Mouse (Mus musculus) ES-Bruce4 (cell line): ENCODE data around the gene A730061H03Rik. TPM values are rescaled to one million over a fixed set of nuclear protein-coding genes. Genes with fewer than 3 reads are reported as not detected.

Source experiments
- H3K27ac ChIP-seq: 2 replicates; pipeline ENCODE4 v1.5.1; 2012; ENCODE audit warnings: low read length, inconsistent platforms; ENCODE audit not compliant: insufficient read depth
- H3K27me3 ChIP-seq: 2 replicates; pipeline ENCODE4 v1.6.1; 2012; ENCODE audit warnings: mild to moderate bottlenecking, low read length, inconsistent platforms; ENCODE audit not compliant: control insufficient read depth, poor library complexity, insufficient read depth, severe bottlenecking
- H3K36me3 ChIP-seq: 2 replicates; pipeline ENCODE4 v1.6.1; 2012; ENCODE audit warnings: inconsistent platforms, mild to moderate bottlenecking, low read length, moderate library complexity; ENCODE audit not compliant: control insufficient read depth, poor library complexity, insufficient read depth, severe bottlenecking
- H3K4me1 ChIP-seq: one replicate; pipeline ENCODE4 v1.8.1; 2011; ENCODE audit warnings: low read length; ENCODE audit not compliant: control insufficient read depth, insufficient read depth
- H3K4me3 ChIP-seq: 2 replicates; pipeline ENCODE4 v1.5.1; 2011; ENCODE audit warnings: low read depth, mild to moderate bottlenecking, low read length
- H3K9ac ChIP-seq: 2 replicates; pipeline ENCODE4 v1.6.1; 2012; ENCODE audit warnings: low read depth, mild to moderate bottlenecking, inconsistent platforms; ENCODE audit not compliant: poor library complexity, severe bottlenecking
- H3K9me3 ChIP-seq: replicated peaks from 2 replicates; pipeline ENCODE4 v1.6.1; 2012; ENCODE audit warnings: mild to moderate bottlenecking, low read length, inconsistent platforms; ENCODE audit not compliant: control insufficient read depth, poor library complexity, insufficient read depth, severe bottlenecking
- CTCF ChIP-seq: IDR thresholded peaks from one replicate; pipeline ENCODE4 v1.8.1; 2011; ENCODE audit warnings: low read depth, low read length
- EP300 ChIP-seq: IDR thresholded peaks from 2 replicates; pipeline ENCODE4 v1.6.1; 2011; ENCODE audit warnings: low read depth, low read length; ENCODE audit not compliant: insufficient read depth
- POLR2A ChIP-seq: IDR thresholded peaks from one replicate; pipeline ENCODE4 v1.8.1; 2011; ENCODE audit warnings: low read length; ENCODE audit not compliant: insufficient read depth
- polyA plus RNA-seq: library from polyadenylated mRNA; stranded (reverse); fragments of >200 nt; gene quantifications from 2 replicates; pipeline ENCODE4 v1.2.4, GENCODE M21; 2011; ENCODE audit warnings: low read depth; ENCODE audit not compliant: missing spikeins, insufficient read depth, insufficient read length

Gene A730061H03Rik
- polyA plus RNA-seq, 1 experiment, result not detected

GRCm38 (mm10) chr14:55519604-55520003 is 40.6 kb downstream of the A730061H03Rik start:
- H3K9ac ChIP-seq, result no peak overlapping the region
- no peaks in the 10 kb centered on the region for H3K36me3 ChIP-seq
- TF ChIP-seq EP300, result no peak
- TF ChIP-seq CTCF, result no peak
- no peak for TF ChIP-seq POLR2A
- H3K4me3 ChIP-seq, result no peak overlapping the region
- no peaks in the 10 kb centered on the region for H3K27me3 ChIP-seq
- no peak overlapping the region for H3K27ac ChIP-seq
- no peaks in the 10 kb centered on the region for H3K9me3 ChIP-seq
- H3K4me1 ChIP-seq, result no peaks in the 10 kb centered on the region

DNA sequence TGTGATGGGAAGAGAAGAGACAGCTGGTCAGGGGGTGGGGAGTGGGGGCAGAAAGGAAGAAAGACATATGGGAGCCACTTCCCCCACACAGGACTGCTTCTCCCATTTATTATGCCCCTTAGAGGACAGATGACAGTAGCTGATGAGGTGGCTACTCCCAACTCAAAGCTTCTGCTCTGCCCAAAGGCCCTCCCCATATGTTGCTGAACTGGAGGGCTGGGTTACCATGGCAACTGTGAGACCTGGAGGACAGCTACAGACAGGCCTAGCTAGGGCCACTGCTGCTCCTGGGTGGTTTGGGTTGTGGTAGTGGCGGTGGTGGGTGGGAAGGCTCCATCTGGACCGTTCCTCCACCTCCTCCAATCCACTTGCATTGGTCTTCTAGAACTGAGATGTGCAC is 41.3 kb downstream of the A730061H03Rik start:
- Histone ChIP-seq H3K4me1 (no peaks in the 10 kb centered on the region), H3K27me3 (no peaks in the 10 kb centered on the region), H3K36me3 (no peaks in the 10 kb centered on the region), H3K27ac (no peak overlapping the region), H3K9me3 (no peaks in the 10 kb centered on the region), H3K9ac (no peak overlapping the region), H3K4me3 (no peak overlapping the region)
- TF ChIP-seq EP300, result no peak
- TF ChIP-seq CTCF, result no peak
- no peak for TF ChIP-seq POLR2A

DNA sequence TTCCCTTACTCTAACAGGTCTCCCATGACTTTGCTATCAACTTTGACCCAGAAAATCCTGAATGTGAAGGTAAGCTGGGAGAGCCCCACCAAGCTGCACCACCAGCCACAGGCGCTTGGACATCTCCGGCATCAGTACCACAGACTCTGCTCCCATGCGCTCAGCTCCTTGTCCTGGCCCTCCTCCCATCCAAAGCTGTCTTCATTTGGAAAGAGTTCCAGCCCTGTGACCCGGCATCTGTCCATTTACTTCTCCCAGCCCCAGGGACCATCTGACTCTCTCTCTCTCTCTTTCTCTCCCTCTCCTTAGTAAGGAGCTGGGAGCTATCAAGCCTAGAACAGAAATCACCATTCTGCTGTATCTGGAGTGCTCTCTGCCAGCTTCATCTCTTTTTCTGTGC is 44.4 kb downstream of the A730061H03Rik start:
- no peaks in the 10 kb centered on the region for H3K27me3 ChIP-seq
- H3K4me1 ChIP-seq, result peaks cover 2% of the 10 kb centered on the region
- TF ChIP-seq EP300 (no peak), CTCF (no peak), POLR2A (no peak)
- H3K27ac ChIP-seq, result no peak overlapping the region
- H3K36me3 ChIP-seq, result no peaks in the 10 kb centered on the region
- H3K9ac ChIP-seq, result no peak overlapping the region
- no peak overlapping the region for H3K4me3 ChIP-seq
- H3K9me3 ChIP-seq, result no peaks in the 10 kb centered on the region

DNA sequence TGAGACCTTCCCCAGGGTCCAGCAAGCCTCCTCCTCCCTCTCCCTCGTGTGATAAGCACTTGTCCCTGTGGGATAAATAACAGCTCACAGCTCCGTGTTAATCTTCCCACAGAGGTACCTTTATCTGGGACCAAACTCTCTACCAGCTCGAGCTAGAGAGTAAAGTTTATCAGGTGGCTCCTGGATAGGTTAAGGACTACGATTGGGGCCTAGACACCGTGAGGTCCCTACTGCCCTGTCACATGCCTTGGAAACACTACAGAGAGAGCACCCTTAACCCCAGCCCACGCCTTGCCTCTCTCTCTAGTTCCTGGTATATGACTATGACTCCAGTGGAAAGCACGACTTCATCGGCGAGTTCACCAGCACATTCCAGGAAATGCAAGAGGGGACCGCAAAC is 46.3 kb downstream of the A730061H03Rik start:
- no peak overlapping the region for H3K4me3 ChIP-seq
- H3K36me3 ChIP-seq, result no peaks in the 10 kb centered on the region
- H3K27ac ChIP-seq, result no peak overlapping the region
- H3K4me1 ChIP-seq, result peaks cover 2% of the 10 kb centered on the region
- TF ChIP-seq EP300, result no peak
- no peak for TF ChIP-seq CTCF
- TF ChIP-seq POLR2A, result no peak
- H3K9ac ChIP-seq, result no peak overlapping the region
- no peaks in the 10 kb centered on the region for H3K9me3 ChIP-seq
- no peaks in the 10 kb centered on the region for H3K27me3 ChIP-seq

GRCm38 (mm10) chr14:55511037-55511436 is 49.2 kb downstream of the A730061H03Rik start:
- H3K36me3 ChIP-seq, result no peaks in the 10 kb centered on the region

GRCm38 (mm10) chr14:55510125-55510731 is 50.0 kb downstream of the A730061H03Rik start, which contains the start of gene Cpne6:
TSS of gene Cpne6 (plus strand) at chr14:55510445.
- Histone ChIP-seq H3K9me3 (no peaks in the 10 kb centered on the region), H3K36me3 (no peaks in the 10 kb centered on the region), H3K27me3 (no peaks in the 10 kb centered on the region), H3K4me1 (peaks cover 2% of the 10 kb centered on the region), H3K9ac (no peak within 1 kb of the TSS), H3K4me3 (no peak within 1 kb of the TSS), H3K27ac (no peak within 1 kb of the TSS)
- TF ChIP-seq POLR2A (no peak), CTCF (no peak), EP300 (no peak)

More at GRCm38 (mm10) chr14:55511037-55511436, 49.2 kb downstream of the A730061H03Rik start:
- TF ChIP-seq CTCF (no peak), EP300 (no peak), POLR2A (no peak)
- H3K4me1 ChIP-seq, result peaks cover 2% of the 10 kb centered on the region
- no peak overlapping the region for H3K27ac ChIP-seq
- no peaks in the 10 kb centered on the region for H3K27me3 ChIP-seq
- H3K9ac ChIP-seq, result no peak overlapping the region
- H3K9me3 ChIP-seq, result no peaks in the 10 kb centered on the region
- H3K4me3 ChIP-seq, result no peak overlapping the region

Other genes with a start within 250 kb of the A730061H03Rik start
- 24.8 and 29.6 TPM in 2 replicates for gene Dhrs4, start 81.6 kb downstream of the A730061H03Rik start, polyA plus RNA-seq
- gene Carmil3, start 69.8 kb downstream of the A730061H03Rik start, polyA plus RNA-seq, result 7.5 and 9.9 TPM in 2 replicates
- not detected in 2 replicates for gene Cpne6, start 50.0 kb downstream of the A730061H03Rik start, polyA plus RNA-seq
- gene Nrl, start 35.4 kb downstream of the A730061H03Rik start, polyA plus RNA-seq, result not detected in 2 replicates
- gene Pck2, start 20.1 kb downstream of the A730061H03Rik start, polyA plus RNA-seq, result 18.0 and 21.2 TPM in 2 replicates
- 25.6 and 34.7 TPM in 2 replicates for gene Dcaf11, start 400 bp downstream of the A730061H03Rik start, polyA plus RNA-seq
- 1.5 TPM in 1 of 2 replicates, not detected in the other for gene Fitm1, start 15.2 kb upstream of the A730061H03Rik start, polyA plus RNA-seq
- 188 and 199 TPM in 2 replicates for gene Psme1, start 17.7 kb upstream of the A730061H03Rik start, polyA plus RNA-seq
- 5.3 and 6.1 TPM in 2 replicates for gene Emc9, start 24.9 kb upstream of the A730061H03Rik start, polyA plus RNA-seq
- gene Psme2, start 30.7 kb upstream of the A730061H03Rik start, polyA plus RNA-seq, result 195 and 200 TPM in 2 replicates
- gene Rnf31, start 31.3 kb upstream of the A730061H03Rik start, polyA plus RNA-seq, result 31.6 and 39.1 TPM in 2 replicates
- 9.6 and 10.9 TPM in 2 replicates for gene Irf9, start 43.2 kb upstream of the A730061H03Rik start, polyA plus RNA-seq
- gene Rec8, start 57.6 kb upstream of the A730061H03Rik start, polyA plus RNA-seq, result 16.4 and 20.6 TPM in 2 replicates
- 69.4 and 88.5 TPM in 2 replicates for gene Ipo4, start 75.6 kb upstream of the A730061H03Rik start, polyA plus RNA-seq
- gene Gm49378, start 77.5 kb upstream of the A730061H03Rik start, polyA plus RNA-seq, result 9.8 and 14.1 TPM in 2 replicates
- gene Tm9sf1, start 83.4 kb upstream of the A730061H03Rik start, polyA plus RNA-seq, result 22.7 and 25.1 TPM in 2 replicates
- not detected in 2 replicates for gene Tssk4, start 89.8 kb upstream of the A730061H03Rik start, polyA plus RNA-seq
- gene Mdp1, start 100.1 kb upstream of the A730061H03Rik start, polyA plus RNA-seq, result 33.2 and 36.0 TPM in 2 replicates
- 22.2 and 26.7 TPM in 2 replicates for gene Gmpr2, start 111.5 kb upstream of the A730061H03Rik start, polyA plus RNA-seq
- gene Nedd8, start 111.7 kb upstream of the A730061H03Rik start, polyA plus RNA-seq, result 229 and 241 TPM in 2 replicates
- 50.9 and 63.6 TPM in 2 replicates for gene Tinf2, start 121.4 kb upstream of the A730061H03Rik start, polyA plus RNA-seq
- 24.3 and 26.9 TPM in 2 replicates for gene Tgm1, start 153.5 kb upstream of the A730061H03Rik start, polyA plus RNA-seq
- 39.6 and 42.5 TPM in 2 replicates for gene Rabggta, start 161.9 kb upstream of the A730061H03Rik start, polyA plus RNA-seq
- 34.7 and 38.9 TPM in 2 replicates for gene Dhrs1, start 185.3 kb upstream of the A730061H03Rik start, polyA plus RNA-seq
- gene Nop9, start 185.3 kb upstream of the A730061H03Rik start, polyA plus RNA-seq, result 56.2 and 59.8 TPM in 2 replicates
- gene Cideb, start 198.1 kb upstream of the A730061H03Rik start, polyA plus RNA-seq, result not detected in 2 replicates
- gene Ltb4r2, start 201.0 kb upstream of the A730061H03Rik start, polyA plus RNA-seq, result 5.3 and 6.8 TPM in 2 replicates
- 2.6 and 3.0 TPM in 2 replicates for gene Ltb4r1, start 205.6 kb upstream of the A730061H03Rik start, polyA plus RNA-seq
- gene Adcy4, start 223.7 kb upstream of the A730061H03Rik start, polyA plus RNA-seq, result 0.30 and 1.2 TPM in 2 replicates
- 11.0 and 16.4 TPM in 2 replicates for gene Ripk3, start 228.5 kb upstream of the A730061H03Rik start, polyA plus RNA-seq